Mouse (Mus musculus): Measurements from ENCODE around the gene Itih3. TPM values are rescaled to one million over a fixed set of nuclear protein-coding genes. Genes with fewer than 3 reads are reported as not detected.
A peak's percentile ranks its signal among the peaks of the same experiment; 100 is the strongest.

Gene Itih3
- total RNA-seq, 2 experiments from 2014 or later: 8.8 to 8.9 TPM

GRCm38 (mm10) chr14:30865311-30865710 is 58.2 kb downstream of the Itih3 start:
- peak in 1 of 2 experiments; percentile 29 for DNase-seq (ENCODE audit: low spot score in 2 of 2)

GRCm38 (mm10) chr14:30862368-30862767 is 61.2 kb downstream of the Itih3 start:
- no peak for DNase-seq (ENCODE audit: low spot score in 2 of 2)

- DNase-seq (ENCODE audit: low spot score in 2 of 2): no peak
These were observed 62.0 kb downstream of the Itih3 start for GRCm38 (mm10) chr14:30861421-30862125.

Other genes with a start within 250 kb of the Itih3 start
- gene Sfmbt1, start 208.9 kb downstream of the Itih3 start, total RNA-seq (2021): 10 to 100 TPM; 22.8 to 25.2 TPM
- 10 to 100 TPM; 18.2 to 31.3 TPM for gene Tmem110, start 98.2 kb downstream of the Itih3 start, total RNA-seq (2021)
- 1 to 10 TPM; 2.4 to 2.7 TPM for gene Mustn1, start 44.6 kb downstream of the Itih3 start, total RNA-seq (2021)
- gene Itih4, start 37.3 kb downstream of the Itih3 start, total RNA-seq (2021): under 1 TPM in 1 of 2 experiments, not detected in 1; 0.37 TPM
- not detected for gene Itih1, start 19.5 kb upstream of the Itih3 start, total RNA-seq (2021)
- 10 to 100 TPM; 14.8 to 15.1 TPM for gene Nek4, start 27.6 kb upstream of the Itih3 start, total RNA-seq (2021)
- 10 to 100 TPM; 33.8 to 37.7 TPM for gene Glt8d1, start 77.6 kb upstream of the Itih3 start, total RNA-seq (2021)
- 100 to 1,000 TPM; 177 to 186 TPM for gene Spcs1, start 77.9 kb upstream of the Itih3 start, total RNA-seq (2021)
- gene Pbrm1, start 95.4 kb upstream of the Itih3 start, total RNA-seq (2021): 10 to 100 TPM; 71.0 to 71.2 TPM
- 10 to 100 TPM; 54.4 to 66.8 TPM for gene Gnl3, start 95.4 kb upstream of the Itih3 start, total RNA-seq (2021)
- gene Smim4, start 205.2 kb upstream of the Itih3 start, total RNA-seq (2021): 10 to 100 TPM; 32.5 to 33.5 TPM
- gene Nt5dc2, start 207.3 kb upstream of the Itih3 start, total RNA-seq (2021): 10 to 100 TPM; 18.0 to 22.5 TPM
- 10 to 100 TPM; 26.9 to 40.4 TPM for gene Stab1, start 244.9 kb upstream of the Itih3 start, total RNA-seq (2021)